Mouse (Mus musculus) liver, embryonic 13.5 days (tissue): ENCODE data around the gene Olfr159. TPM values are rescaled to one million over a fixed set of nuclear protein-coding genes. Genes with fewer than 3 reads are reported as not detected.

ENCODE experiments used
- ATAC-seq: fragments of 200-750 bp; cut with Nextera tagmentation; 2 replicates; pipeline ENCODE4 v1.8.0; 2017; ENCODE audit warnings: low read depth, mild to moderate bottlenecking, moderate number of reproducible peaks, moderate library complexity
- DNase-seq: peaks from one replicate; pipeline ENCODE4 v3.0.0; 2022
- H3K27ac ChIP-seq: fragments of 300-500 bp; sonication (generic); 2 replicates; pipeline ENCODE4 v1.5.1; 2015; ENCODE audit warnings: moderate library complexity, mild to moderate bottlenecking, inconsistent platforms
- H3K27me3 ChIP-seq: fragments of 300-500 bp; sonication (generic); 2 replicates; pipeline ENCODE4 v1.6.1; 2015; ENCODE audit warnings: mild to moderate bottlenecking, inconsistent platforms
- H3K36me3 ChIP-seq: fragments of 300-500 bp; sonication (generic); 2 replicates; pipeline ENCODE4 v1.6.1; 2015; ENCODE audit warnings: mild to moderate bottlenecking, inconsistent platforms
- H3K4me1 ChIP-seq: fragments of 300-500 bp; sonication (generic); replicated peaks from 2 replicates; pipeline ENCODE4 v1.6.1; 2015; ENCODE audit warnings: inconsistent platforms
- H3K4me2 ChIP-seq: fragments of 300-500 bp; sonication (generic); 2 replicates; pipeline ENCODE4 v1.6.1; 2015; ENCODE audit warnings: inconsistent platforms, mild to moderate bottlenecking, moderate library complexity
- H3K4me3 ChIP-seq: fragments of 300-500 bp; sonication (generic); replicated peaks from 2 replicates; pipeline ENCODE4 v1.5.1; 2015; ENCODE audit warnings: mild to moderate bottlenecking, inconsistent platforms
- H3K9ac ChIP-seq: fragments of 300-500 bp; sonication (generic); 2 replicates; pipeline ENCODE4 v1.6.1; 2015; ENCODE audit warnings: mild to moderate bottlenecking, inconsistent platforms
- H3K9me3 ChIP-seq: fragments of 300-500 bp; sonication (generic); replicated peaks from 2 replicates; pipeline ENCODE4 v1.6.1; 2016; ENCODE audit warnings: inconsistent platforms
- WGBS: fragments of 180-500 bp; shearing (Covaris S2); methylation state at CpG from one replicate; pipeline ENCODE4 v1.1.7; 2015; ENCODE audit not compliant: insufficient replicate concordance; 5-methylcytosine and 5-hydroxymethylcytosine counted together
- polyA plus RNA-seq: library from polyadenylated mRNA; unstranded; fragments of >200 nt; fragmentation: Nextera tagmentation; extraction: Ambion mirVana; gene quantifications from 2 replicates; pipeline ENCODE4 v1.2.1, GENCODE M21; 2015

The Olfr159 gene
- polyA plus RNA-seq, 1 experiment from 2014 or later = not detected

DNA sequence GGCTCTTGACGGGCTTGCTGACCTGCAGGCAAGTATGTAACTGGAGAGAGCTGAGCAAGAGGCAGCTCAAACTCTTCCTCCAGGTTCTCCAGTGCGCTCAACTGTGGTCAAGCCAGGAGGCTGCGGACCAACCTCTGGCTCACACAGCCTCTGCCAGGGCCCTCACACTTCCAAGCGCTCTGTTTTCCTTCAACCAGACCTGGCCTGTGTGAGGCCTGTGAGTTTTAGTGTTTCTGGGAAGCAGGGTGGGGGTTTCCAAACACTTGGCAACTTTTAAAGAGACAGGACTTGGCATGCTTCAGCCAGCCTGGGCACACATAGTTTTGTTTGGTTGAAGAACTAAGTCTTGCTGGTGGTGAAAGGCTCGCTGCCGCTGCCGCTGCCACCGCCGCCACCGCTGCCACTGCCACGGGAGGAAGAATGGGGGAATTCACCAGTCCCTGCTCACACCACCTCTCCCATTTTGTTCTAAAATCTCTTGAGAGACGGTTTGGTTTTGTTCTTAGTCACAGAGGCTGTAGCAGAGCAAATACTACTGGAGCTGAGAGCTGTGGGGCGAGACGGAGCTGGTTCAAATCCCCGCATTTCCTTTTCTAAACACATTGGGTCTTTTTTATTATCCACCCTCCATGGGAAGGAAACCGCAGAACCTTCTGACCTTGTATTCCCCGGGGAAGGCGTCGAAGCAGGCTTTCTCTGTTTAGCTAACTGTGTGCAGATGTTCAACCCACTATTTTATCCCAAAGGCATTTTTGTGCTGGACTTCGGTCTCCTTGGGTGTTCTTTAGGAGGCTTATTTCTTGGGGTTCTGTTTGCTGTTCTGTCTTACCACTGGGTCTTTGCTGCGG, 11.0 kb downstream of the Olfr159 start:
- Histone ChIP-seq H3K27me3 (no peaks in the 10 kb centered on the region), H3K4me2 (no peak overlapping the region), H3K9me3 (0 out of 2 replicates have a peak, but pooled peaks cover 4% of the 10 kb centered on the region), H3K4me3 (no peak overlapping the region), H3K9ac (no peak overlapping the region), H3K36me3 (no peaks in the 10 kb centered on the region), H3K27ac (no peak overlapping the region), H3K4me1 (no peaks in the 10 kb centered on the region)
- WGBS = 76% methylated on average over 21 of the region's 21 CpGs
- DNase-seq (no peak), ATAC-seq (no peak)

DNA sequence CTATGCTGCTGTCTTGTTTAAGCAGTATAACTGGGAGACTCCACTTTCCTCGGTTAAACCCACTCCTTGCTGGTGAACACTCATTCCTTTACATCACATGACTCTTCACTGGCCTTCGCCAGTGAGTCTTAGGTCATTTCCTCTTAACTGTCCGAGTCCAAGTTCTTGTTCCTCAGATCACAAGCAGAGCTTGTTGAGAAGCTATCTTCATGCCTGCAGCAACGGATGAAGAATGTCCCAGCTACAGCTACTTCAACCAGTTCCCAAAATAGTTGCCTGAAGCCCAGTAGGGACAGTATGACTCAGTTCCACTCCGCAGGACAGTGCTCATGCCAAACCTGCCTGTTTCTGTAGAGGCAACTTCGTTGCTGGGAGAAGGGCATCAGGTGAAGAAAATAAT, 13.6 kb downstream of the Olfr159 start:
- WGBS = 38% methylated on average over 6 of the region's 6 CpGs
- no peak for DNase-seq

DNA sequence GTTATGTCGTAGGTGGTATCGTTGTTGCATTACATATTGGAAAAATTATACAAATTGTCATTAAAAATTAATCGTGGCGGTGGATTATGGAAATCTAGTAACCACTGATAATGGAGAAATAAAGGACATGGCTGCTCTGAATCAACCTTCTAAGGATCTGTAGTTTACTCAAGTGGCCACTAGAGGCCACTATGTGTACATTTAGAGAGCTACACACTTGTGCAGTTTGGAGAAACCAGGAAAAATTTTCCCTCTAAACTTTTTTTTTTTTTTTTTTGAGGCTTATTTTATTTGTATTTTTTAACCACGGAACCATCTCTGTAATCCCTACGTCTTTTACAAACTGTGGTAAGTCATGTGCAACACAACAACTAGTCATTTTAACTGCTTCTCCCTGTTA, 25.6 kb downstream of the Olfr159 start:
- H3K9me3 ChIP-seq = no peaks in the 10 kb centered on the region
- DNase-seq (no peak), ATAC-seq (no peak)
- no peak overlapping the region for H3K4me3 ChIP-seq
- no peaks in the 10 kb centered on the region for H3K27me3 ChIP-seq
- 6% methylated on average over 6 of the region's 6 CpGs for WGBS
- H3K36me3 ChIP-seq = no peaks in the 10 kb centered on the region
- H3K4me1 ChIP-seq = no peaks in the 10 kb centered on the region
- no peak overlapping the region for H3K9ac ChIP-seq
- H3K4me2 ChIP-seq = no peak overlapping the region
- H3K27ac ChIP-seq = no peak overlapping the region

More for the DNA sequence above, 13.6 kb downstream of the Olfr159 start:
- Histone ChIP-seq H3K4me3 (no peak overlapping the region), H3K9ac (no peak overlapping the region), H3K4me1 (no peaks in the 10 kb centered on the region), H3K4me2 (no peak overlapping the region), H3K27ac (no peak overlapping the region), H3K9me3 (no peaks in the 10 kb centered on the region), H3K36me3 (no peaks in the 10 kb centered on the region), H3K27me3 (no peaks in the 10 kb centered on the region)
- ATAC-seq = no peak

DNA sequence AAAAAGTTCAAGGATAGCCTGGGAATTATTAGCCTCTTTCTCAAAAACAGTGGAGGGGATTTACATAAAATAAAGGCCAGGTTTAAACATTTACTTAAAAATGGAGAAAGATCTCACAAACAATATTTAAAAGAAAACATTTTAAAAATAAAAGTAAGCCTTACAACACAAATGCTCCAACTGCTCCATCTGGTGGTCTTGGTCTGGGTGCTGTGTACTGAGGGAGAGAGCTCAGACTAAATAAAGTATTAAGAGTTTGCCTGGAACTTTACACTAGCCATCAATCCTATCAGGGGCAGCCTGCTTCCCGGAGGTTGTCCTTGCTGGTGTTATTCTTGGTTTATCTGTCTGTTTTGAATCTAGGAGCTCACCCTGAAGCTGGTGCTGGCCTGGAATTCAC, 27.7 kb downstream of the Olfr159 start:
- no peak for ATAC-seq
- 28% methylated on average over 1 of the region's 1 CpGs for WGBS
- H3K4me3 ChIP-seq = no peak overlapping the region

DNA sequence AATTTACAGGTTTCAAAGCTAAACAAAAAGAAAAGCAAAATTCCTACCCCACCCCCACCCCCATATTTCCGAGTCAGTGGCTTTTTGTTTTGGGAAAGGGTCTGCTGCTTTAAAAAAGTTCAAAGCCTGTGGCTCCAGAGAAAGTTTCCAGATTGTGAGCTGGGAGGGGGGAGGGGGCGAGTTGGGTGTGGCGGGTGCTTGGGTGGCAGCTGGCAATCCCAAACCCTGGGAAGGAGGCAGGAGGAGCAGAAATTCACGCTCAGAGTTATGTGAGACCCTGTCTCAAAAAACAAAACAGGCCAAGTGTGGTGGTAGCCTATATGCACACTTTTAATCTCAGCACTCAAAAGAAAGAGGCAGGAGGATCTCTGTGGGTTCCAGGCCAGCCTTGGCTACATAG, 28.2 kb downstream of the Olfr159 start:
- no peak for DNase-seq
- no peak for ATAC-seq
- Histone ChIP-seq H3K4me1 (no peaks in the 10 kb centered on the region), H3K4me2 (no peak overlapping the region), H3K27ac (no peak overlapping the region), H3K9me3 (no peaks in the 10 kb centered on the region), H3K27me3 (no peaks in the 10 kb centered on the region), H3K4me3 (no peak overlapping the region), H3K36me3 (no peaks in the 10 kb centered on the region), H3K9ac (no peak overlapping the region)
- 43% methylated on average over 4 of the region's 4 CpGs for WGBS

More for the DNA sequence above, 27.7 kb downstream of the Olfr159 start:
- Histone ChIP-seq H3K36me3 (no peaks in the 10 kb centered on the region), H3K27ac (no peak overlapping the region), H3K27me3 (no peaks in the 10 kb centered on the region), H3K4me2 (no peak overlapping the region), H3K4me1 (no peaks in the 10 kb centered on the region), H3K9me3 (no peaks in the 10 kb centered on the region), H3K9ac (no peak overlapping the region)
- no peak for DNase-seq

DNA sequence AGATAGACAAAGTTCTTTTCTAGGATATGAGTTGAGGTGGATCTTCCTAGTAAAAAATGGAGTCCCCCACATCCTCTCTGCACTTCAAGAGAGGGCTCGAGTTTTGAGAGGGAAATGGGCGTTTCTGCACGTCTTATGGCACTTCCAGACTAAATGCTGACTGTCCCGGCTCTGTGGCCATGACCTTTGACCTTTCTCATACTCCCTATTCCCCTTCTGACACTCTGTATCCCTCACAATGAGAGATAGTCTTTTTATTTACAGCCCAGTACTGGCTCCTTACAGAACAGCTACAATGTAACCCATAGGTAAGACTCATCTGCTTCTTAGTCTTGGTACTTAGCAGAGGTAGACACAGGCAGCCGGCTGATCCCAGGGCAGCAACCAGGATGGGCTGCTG, 29.3 kb downstream of the Olfr159 start:
- no peak overlapping the region for H3K27ac ChIP-seq
- 37% methylated on average over 5 of the region's 5 CpGs for WGBS

DNA sequence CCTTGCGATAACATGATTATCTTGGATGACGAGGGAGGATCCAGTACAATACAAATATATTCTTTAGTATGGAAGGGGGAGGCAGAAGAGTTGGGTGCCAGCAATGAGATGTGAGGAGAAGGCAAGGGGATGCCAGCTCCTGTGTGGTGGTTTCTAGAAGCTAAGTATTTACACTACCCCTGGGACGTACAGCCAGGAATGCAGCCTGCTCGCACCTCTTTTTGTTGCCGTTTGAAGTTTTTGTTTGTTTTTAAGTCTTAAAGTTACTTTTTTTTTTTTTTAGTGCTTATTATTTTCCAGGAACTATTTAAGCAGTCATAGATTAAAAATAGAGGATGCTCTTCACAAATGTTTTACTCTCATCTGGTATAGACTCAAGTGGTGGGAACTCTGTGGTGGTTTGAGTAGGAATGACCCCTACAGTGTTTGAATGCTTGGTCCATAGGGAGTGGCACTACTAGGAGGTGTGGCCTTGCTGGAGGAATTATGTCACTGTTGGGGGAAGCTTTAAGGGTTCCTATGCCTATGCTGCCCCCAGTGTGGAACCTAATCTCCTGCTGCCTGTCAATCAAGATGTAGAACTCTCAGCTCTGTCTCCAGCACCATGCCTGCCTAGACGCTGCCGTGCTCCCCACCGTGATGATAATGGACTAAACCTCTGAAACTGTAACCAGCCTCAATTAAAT, 31.7 kb downstream of the Olfr159 start:
- Histone ChIP-seq H3K27ac (no peak overlapping the region), H3K4me3 (no peak overlapping the region), H3K4me1 (no peaks in the 10 kb centered on the region), H3K9me3 (no peaks in the 10 kb centered on the region), H3K9ac (no peak overlapping the region), H3K4me2 (no peak overlapping the region), H3K27me3 (no peaks in the 10 kb centered on the region), H3K36me3 (no peaks in the 10 kb centered on the region)
- 56% methylated on average over 8 of the region's 8 CpGs for WGBS
- DNase-seq = no peak
- no peak for ATAC-seq

More for the DNA sequence above, 29.3 kb downstream of the Olfr159 start:
- no peaks in the 10 kb centered on the region for H3K27me3 ChIP-seq
- ATAC-seq (no peak), DNase-seq (no peak)
- H3K4me2 ChIP-seq = no peak overlapping the region
- no peak overlapping the region for H3K9ac ChIP-seq
- H3K9me3 ChIP-seq = no peaks in the 10 kb centered on the region
- no peak overlapping the region for H3K4me3 ChIP-seq
- no peaks in the 10 kb centered on the region for H3K36me3 ChIP-seq
- H3K4me1 ChIP-seq = no peaks in the 10 kb centered on the region

DNA sequence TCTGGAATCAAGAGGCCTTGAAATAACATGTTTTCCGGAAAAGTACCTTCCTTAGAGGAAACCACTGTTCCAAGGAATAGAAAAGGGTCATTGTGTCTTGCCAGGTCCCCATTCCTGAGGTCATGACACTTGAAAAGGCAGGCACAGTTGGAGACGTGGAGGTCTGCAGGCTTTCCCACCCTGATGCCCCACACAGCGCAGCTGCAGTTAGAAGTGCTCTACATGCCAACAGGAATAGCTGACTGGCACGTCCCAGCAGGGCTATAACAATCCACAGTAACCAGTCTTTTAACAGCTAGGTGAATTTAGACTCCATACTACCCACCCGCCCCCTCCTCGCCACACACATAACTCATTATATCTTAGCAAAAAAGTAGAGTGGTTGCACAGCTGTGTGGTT, 33.7 kb downstream of the Olfr159 start:
- 63% methylated on average over 6 of the region's 6 CpGs for WGBS
- H3K4me3 ChIP-seq = no peak overlapping the region
- H3K27me3 ChIP-seq = no peaks in the 10 kb centered on the region
- DNase-seq (no peak), ATAC-seq (no peak)
- no peak overlapping the region for H3K27ac ChIP-seq
- no peak overlapping the region for H3K4me2 ChIP-seq
- no peaks in the 10 kb centered on the region for H3K36me3 ChIP-seq
- H3K9ac ChIP-seq = no peak overlapping the region
- no peaks in the 10 kb centered on the region for H3K4me1 ChIP-seq
- H3K9me3 ChIP-seq = no peaks in the 10 kb centered on the region

DNA sequence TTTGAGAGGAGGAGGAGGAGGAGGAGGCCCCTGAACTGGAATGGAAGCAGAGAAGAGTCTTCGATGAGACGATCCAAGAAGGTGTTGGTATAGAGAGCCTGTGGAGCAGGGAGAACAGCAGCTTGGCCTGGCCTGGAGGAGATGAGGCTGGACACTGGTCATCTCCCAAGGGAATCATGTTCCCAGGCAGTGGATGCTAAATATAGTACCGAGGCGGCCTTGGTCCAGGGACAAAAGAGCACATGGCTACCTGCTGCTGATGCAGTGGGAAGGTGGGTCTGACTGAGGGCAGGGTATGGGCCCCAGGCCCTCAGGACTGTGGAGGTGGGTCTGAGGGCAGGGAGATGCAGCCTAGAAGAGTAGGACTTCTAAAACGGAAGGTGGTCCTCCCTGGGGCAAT, 37.6 kb downstream of the Olfr159 start:
- Histone ChIP-seq H3K9me3 (no peaks in the 10 kb centered on the region), H3K4me3 (no peak overlapping the region), H3K4me1 (peaks cover 30% of the 10 kb centered on the region), H3K27me3 (no peaks in the 10 kb centered on the region), H3K27ac (no peak overlapping the region), H3K36me3 (no peaks in the 10 kb centered on the region), H3K4me2 (no peak overlapping the region), H3K9ac (no peak overlapping the region)
- WGBS = 68% methylated on average over 5 of the region's 5 CpGs
- DNase-seq = no peak
- ATAC-seq = no peak

DNA sequence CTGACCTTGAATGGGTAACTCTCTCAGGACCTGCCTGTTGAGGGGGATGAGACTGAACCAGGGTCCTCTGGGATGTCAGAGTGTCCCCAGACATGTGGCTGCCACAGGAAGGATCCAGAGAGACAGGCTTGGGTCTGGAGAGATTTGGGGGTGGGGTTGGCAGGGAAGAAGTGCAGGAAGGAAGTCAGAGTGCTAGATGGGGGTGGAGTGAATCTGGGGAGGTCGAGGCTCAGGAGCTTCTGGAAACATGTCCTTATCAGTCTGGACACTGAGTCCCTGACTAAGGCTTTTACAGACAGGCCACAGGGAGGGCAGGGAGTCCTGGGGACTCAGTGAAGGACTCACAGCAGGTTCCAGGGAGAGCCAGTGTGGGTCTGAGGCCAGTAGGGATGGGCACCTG, 38.6 kb downstream of the Olfr159 start:
- 10% methylated on average over 1 of the region's 1 CpGs for WGBS
- Histone ChIP-seq H3K4me2 (no peak overlapping the region), H3K27ac (no peak overlapping the region), H3K4me1 (peaks cover 40% of the 10 kb centered on the region), H3K9ac (no peak overlapping the region), H3K27me3 (no peaks in the 10 kb centered on the region), H3K36me3 (no peaks in the 10 kb centered on the region), H3K9me3 (no peaks in the 10 kb centered on the region), H3K4me3 (no peak overlapping the region)
- DNase-seq (no peak), ATAC-seq (no peak)

DNA sequence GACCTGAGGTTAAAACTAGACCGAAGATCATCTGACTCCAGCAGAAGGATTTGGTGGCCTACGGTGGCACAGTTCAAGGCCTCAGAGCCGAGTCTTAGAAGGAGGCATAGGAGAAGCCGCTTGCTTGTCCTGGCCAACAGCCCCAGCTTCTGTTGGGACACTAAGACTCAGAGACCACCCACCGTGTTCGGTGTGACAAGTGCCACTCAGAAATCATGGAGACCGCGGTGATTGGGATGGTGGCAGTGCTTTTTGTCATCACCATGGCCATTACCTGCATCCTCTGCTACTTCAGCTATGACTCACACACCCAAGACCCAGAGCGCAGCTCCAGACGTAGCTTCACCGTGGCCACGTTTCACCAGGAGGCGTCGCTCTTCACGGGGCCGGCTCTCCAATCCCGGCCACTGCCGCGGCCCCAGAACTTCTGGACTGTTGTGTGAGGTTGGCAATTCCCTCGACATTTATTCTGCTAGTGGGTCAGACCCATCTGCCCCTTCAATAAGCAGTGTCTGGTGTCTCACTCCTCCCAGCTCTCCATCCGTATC, 40.0 kb downstream of the Olfr159 start:
- H3K27ac ChIP-seq = no peak overlapping the region
- H3K4me3 ChIP-seq = no peak overlapping the region
- DNase-seq = no peak
- H3K9me3 ChIP-seq = no peaks in the 10 kb centered on the region
- 54% methylated on average over 21 of the region's 21 CpGs for WGBS
- H3K27me3 ChIP-seq = no peaks in the 10 kb centered on the region
- no peak overlapping the region for H3K9ac ChIP-seq
- no peaks in the 10 kb centered on the region for H3K36me3 ChIP-seq
- H3K4me2 ChIP-seq = no peak overlapping the region
- ATAC-seq = no peak
- H3K4me1 ChIP-seq = peaks cover 54% of the 10 kb centered on the region
